Mouse (Mus musculus): ENCODE results near the gene Ank3.

The Ank3 gene

GRCm38 (mm10) chr10:69620692-69621382, 222.3 kb downstream of the Ank3 start:
- no peak for DNase-seq (ENCODE audit: low spot score)

GRCm38 (mm10) chr10:69627767-69628166, 229.2 kb downstream of the Ank3 start:
- DNase-seq (ENCODE audit: low spot score) = no peak

GRCm38 (mm10) chr10:69628743-69629142, 230.2 kb downstream of the Ank3 start:
- no peak for DNase-seq (ENCODE audit: low spot score)

GRCm38 (mm10) chr10:69630802-69631388, 232.3 kb downstream of the Ank3 start:
- DNase-seq (ENCODE audit: low spot score) = no peak

GRCm38 (mm10) chr10:69632885-69633284, 234.3 kb downstream of the Ank3 start:
- DNase-seq (ENCODE audit: low spot score) = no peak

GRCm38 (mm10) chr10:69634891-69635290, 236.3 kb downstream of the Ank3 start:
- no peak for DNase-seq (ENCODE audit: low spot score)

GRCm38 (mm10) chr10:69635910-69636656, 237.5 kb downstream of the Ank3 start:
- DNase-seq (ENCODE audit: low spot score) = no peak

- no peak for DNase-seq (ENCODE audit: low spot score)
Measured at GRCm38 (mm10) chr10:69639138-69639537, 240.6 kb downstream of the Ank3 start.

- no peak for DNase-seq (ENCODE audit: low spot score)
Measured at GRCm38 (mm10) chr10:69640617-69641016, 242.0 kb downstream of the Ank3 start.

GRCm38 (mm10) chr10:69643481-69643880, 244.9 kb downstream of the Ank3 start:
- DNase-seq (ENCODE audit: low spot score) = no peak

GRCm38 (mm10) chr10:69643986-69644385, 245.4 kb downstream of the Ank3 start:
- no peak for DNase-seq (ENCODE audit: low spot score)

GRCm38 (mm10) chr10:69645311-69645802, 246.8 kb downstream of the Ank3 start:
- no peak for DNase-seq (ENCODE audit: low spot score)

GRCm38 (mm10) chr10:69645929-69646328, 247.4 kb downstream of the Ank3 start:
- DNase-seq (ENCODE audit: low spot score) = no peak

- DNase-seq (ENCODE audit: low spot score) = no peak
Measured at GRCm38 (mm10) chr10:69650074-69650473, 251.5 kb downstream of the Ank3 start.

- no peak for DNase-seq (ENCODE audit: low spot score)
Measured at GRCm38 (mm10) chr10:69652660-69653059, 254.1 kb downstream of the Ank3 start.

GRCm38 (mm10) chr10:69653121-69653677, 254.6 kb downstream of the Ank3 start:
- DNase-seq (ENCODE audit: low spot score) = no peak

- no peak for DNase-seq (ENCODE audit: low spot score)
Measured at GRCm38 (mm10) chr10:69654176-69654575, 255.6 kb downstream of the Ank3 start.

- DNase-seq (ENCODE audit: low spot score) = peak; percentile 22
Measured at GRCm38 (mm10) chr10:69654866-69655633, 256.5 kb downstream of the Ank3 start.

- peak; percentile 6 for DNase-seq (ENCODE audit: low spot score)
Measured at GRCm38 (mm10) chr10:69656321-69656720, 257.7 kb downstream of the Ank3 start.

- DNase-seq (ENCODE audit: low spot score) = no peak
Measured at GRCm38 (mm10) chr10:69659818-69660217, 261.2 kb downstream of the Ank3 start.

- peak; percentile 20 for DNase-seq (ENCODE audit: low spot score)
Measured at GRCm38 (mm10) chr10:69662338-69662737, 263.8 kb downstream of the Ank3 start.

GRCm38 (mm10) chr10:69667482-69667881, 268.9 kb downstream of the Ank3 start:
- no peak for DNase-seq (ENCODE audit: low spot score)
